Mouse (Mus musculus): ENCODE measurements around the gene Cldn10.
A peak's percentile ranks its signal among the peaks of the same experiment; 100 is the strongest.
"Not testable (repeated sequence)": the region's sequence is repeated elsewhere in the genome, so short reads cannot be mapped to it uniquely, and the experiment has no call there.

Gene Cldn10

GRCm38 (mm10) chr14:118787621-118788020, at the start of gene Cldn10:
Cldn10 (plus strand) TSS chr14:118787908.
- DNase-seq = no peak

GRCm38 (mm10) chr14:118741780-118742179, 45.9 kb upstream of the Cldn10 start:
- no peak for DNase-seq

- no peak for DNase-seq
Observed at GRCm38 (mm10) chr14:118742862-118743261, 44.8 kb upstream of the Cldn10 start.

GRCm38 (mm10) chr14:118749068-118749467, 38.6 kb upstream of the Cldn10 start:
- no peak for DNase-seq

- no peak for DNase-seq
Observed at GRCm38 (mm10) chr14:118749715-118750114, 38.0 kb upstream of the Cldn10 start.

GRCm38 (mm10) chr14:118750505-118751192, 37.1 kb upstream of the Cldn10 start:
- DNase-seq = no peak

- no peak for DNase-seq
Observed at GRCm38 (mm10) chr14:118751193-118751753, 36.4 kb upstream of the Cldn10 start.

- no peak for DNase-seq
Observed at GRCm38 (mm10) chr14:118756015-118756414, 31.7 kb upstream of the Cldn10 start.

GRCm38 (mm10) chr14:118756566-118756965, 31.1 kb upstream of the Cldn10 start:
- no peak for DNase-seq

- DNase-seq = not testable (repeated sequence)
Observed at GRCm38 (mm10) chr14:118763362-118763761, 24.3 kb upstream of the Cldn10 start.

GRCm38 (mm10) chr14:118763917-118764495, 23.7 kb upstream of the Cldn10 start:
- DNase-seq = no peak

- DNase-seq = no peak
Observed at GRCm38 (mm10) chr14:118765306-118765705, 22.4 kb upstream of the Cldn10 start.

GRCm38 (mm10) chr14:118765951-118766350, 21.8 kb upstream of the Cldn10 start:
- DNase-seq = no peak

- no peak for DNase-seq
Observed at GRCm38 (mm10) chr14:118766368-118766767, 21.3 kb upstream of the Cldn10 start.

GRCm38 (mm10) chr14:118767673-118768353, 19.9 kb upstream of the Cldn10 start:
- DNase-seq = peak; percentile 82

- DNase-seq = no peak
Observed at GRCm38 (mm10) chr14:118768354-118768713, 19.4 kb upstream of the Cldn10 start.

GRCm38 (mm10) chr14:118773668-118774067, 14.0 kb upstream of the Cldn10 start:
- DNase-seq = no peak

- DNase-seq = no peak
Observed at GRCm38 (mm10) chr14:118774507-118775428, 12.9 kb upstream of the Cldn10 start.

GRCm38 (mm10) chr14:118775554-118775953, 12.2 kb upstream of the Cldn10 start:
- DNase-seq = no peak

- DNase-seq = no peak
Observed at GRCm38 (mm10) chr14:118776372-118776771, 11.3 kb upstream of the Cldn10 start.

- DNase-seq = no peak
Observed at GRCm38 (mm10) chr14:118777478-118777877, 10.2 kb upstream of the Cldn10 start.

GRCm38 (mm10) chr14:118781601-118782000, 6.1 kb upstream of the Cldn10 start:
- no peak for DNase-seq

GRCm38 (mm10) chr14:118782241-118782640, 5.5 kb upstream of the Cldn10 start:
- DNase-seq = no peak

Data from layer of hippocampus, adult 9-11 months (tissue).